Mouse (Mus musculus): Measurements from ENCODE around the gene Snx9.

Gene Snx9

DNA sequence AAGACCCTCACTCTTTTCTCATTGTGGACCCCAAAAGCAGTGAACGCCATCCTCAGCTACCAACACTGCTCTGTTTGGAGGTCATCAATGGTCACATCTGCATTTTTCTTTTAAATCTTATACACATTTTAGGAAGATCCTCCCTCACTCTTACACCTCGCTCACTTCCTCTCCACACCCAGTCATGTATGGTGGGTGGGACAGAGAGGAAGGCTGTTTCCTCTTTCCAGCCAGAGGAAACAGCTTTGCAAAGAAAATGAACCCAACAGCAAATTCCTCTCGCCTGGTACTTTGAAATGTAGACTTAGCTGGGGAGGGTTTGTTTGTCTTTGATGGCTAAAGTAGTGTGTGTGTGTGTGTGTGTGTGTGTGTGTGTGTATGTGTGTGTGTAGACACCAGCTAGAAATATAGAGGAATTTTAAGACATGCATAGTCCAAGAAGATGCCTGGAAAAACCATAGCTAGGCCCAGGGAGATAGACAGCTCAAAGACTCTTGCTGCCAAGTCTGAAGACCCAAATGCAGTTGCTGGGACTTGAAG, 33.2 kb upstream of the Snx9 start:
- DNase-seq = no peak

GRCm38 (mm10) chr17:5813863-5814640, 27.1 kb upstream of the Snx9 start:
- DNase-seq = no peak

GRCm38 (mm10) chr17:5814641-5814920, 26.5 kb upstream of the Snx9 start:
- DNase-seq = no peak

GRCm38 (mm10) chr17:5817871-5818270, 23.3 kb upstream of the Snx9 start:
- DNase-seq = no peak

- no peak for DNase-seq
Observed at GRCm38 (mm10) chr17:5819105-5819504, 22.0 kb upstream of the Snx9 start.

GRCm38 (mm10) chr17:5819799-5820201, 21.3 kb upstream of the Snx9 start:
- peak; percentile 43 for DNase-seq

DNA sequence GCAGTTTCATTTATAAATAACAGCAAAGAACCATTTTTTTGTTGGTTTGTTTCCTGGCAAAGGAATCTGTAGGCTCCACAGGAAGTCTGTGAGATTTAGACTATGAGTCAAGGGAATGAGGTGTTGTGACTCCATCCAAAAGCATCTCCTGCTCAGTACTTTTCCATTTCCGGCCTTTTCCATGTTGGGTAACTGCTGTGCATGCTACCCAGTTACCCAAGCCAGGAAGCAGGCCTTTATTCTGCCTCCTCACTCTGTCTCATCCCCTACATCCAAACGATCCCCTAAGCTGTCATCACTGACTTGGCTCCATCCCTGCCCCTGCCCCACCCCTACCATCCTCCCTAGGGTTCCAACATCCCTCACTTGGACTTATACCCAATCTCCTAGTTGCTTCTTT, 18.6 kb upstream of the Snx9 start:
- DNase-seq = no peak

GRCm38 (mm10) chr17:5823032-5823431, 18.1 kb upstream of the Snx9 start:
- DNase-seq = no peak

- DNase-seq = no peak
Observed at GRCm38 (mm10) chr17:5827836-5828582, 13.1 kb upstream of the Snx9 start.

DNA sequence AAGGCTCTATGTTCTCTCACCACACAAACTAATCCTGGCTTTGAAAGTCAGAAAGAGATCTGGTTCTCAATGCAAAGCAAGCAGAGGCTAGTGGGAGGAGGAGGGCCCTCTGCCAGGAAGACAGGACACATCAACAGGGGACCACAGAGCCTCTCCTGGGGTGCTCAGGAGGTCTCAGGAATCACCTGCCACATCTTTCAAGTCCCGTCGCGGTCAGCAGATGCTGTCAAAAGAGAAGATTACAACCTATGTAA, 12.6 kb upstream of the Snx9 start:
- no peak for DNase-seq

GRCm38 (mm10) chr17:5828944-5829343, 12.2 kb upstream of the Snx9 start:
- DNase-seq = no peak

DNA sequence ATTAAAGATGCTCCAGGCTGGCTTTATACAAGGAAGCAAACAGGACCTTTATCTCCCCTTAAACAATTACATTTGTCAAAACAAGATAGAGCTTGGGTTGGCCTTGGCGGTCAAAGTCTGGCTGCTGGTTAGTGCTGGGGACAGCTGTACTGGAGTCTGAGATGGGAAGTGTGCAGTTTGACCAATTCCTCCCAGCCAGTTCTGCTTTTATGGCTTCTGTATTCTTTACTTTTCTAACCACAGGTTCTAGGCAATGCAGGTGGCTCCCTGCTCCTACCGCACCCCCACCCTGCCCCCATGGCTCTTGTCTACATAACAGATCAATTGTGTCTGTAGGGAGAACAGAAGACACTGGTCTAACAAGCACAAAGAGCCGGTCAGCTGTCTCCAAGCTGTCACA, 11.2 kb upstream of the Snx9 start:
- no peak for DNase-seq

DNA sequence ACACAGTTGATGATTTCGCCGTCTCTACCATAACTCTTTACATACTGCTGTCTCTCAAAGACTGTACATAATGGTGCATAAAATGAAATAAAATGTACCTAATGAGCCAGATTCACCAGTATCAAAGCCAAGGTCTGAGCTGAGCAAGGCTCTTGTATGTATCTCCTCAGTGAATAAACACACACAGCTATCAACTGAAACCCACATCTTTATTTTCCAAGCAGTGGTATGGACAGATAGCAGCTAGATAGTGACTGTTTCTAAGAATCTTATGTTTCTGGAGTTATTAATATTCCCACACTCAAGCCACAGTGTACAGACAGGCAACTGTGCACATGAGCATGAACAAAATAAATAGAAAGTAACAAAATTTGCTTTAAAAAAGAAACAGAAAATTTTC, 10.7 kb upstream of the Snx9 start:
- DNase-seq = no peak

DNA sequence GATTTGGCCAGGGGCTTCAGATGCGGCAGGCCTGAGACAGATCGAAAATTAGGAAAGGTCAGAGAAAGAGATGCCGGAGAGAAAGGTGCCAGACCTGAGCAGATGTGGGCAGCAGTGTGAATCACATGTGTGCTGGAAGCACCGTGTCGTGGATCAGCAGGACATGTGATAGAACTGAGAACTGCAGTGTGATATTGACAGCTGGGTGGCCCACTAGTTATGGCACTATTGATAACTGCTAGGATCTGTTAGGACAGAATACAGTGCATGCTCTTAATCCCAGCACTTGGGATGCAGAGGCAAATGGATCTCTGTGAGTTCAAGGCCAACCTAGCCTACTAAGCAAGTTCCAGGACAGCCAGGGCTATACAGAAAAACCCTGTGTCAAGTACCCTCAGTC, 10.3 kb upstream of the Snx9 start:
- no peak for DNase-seq

DNA sequence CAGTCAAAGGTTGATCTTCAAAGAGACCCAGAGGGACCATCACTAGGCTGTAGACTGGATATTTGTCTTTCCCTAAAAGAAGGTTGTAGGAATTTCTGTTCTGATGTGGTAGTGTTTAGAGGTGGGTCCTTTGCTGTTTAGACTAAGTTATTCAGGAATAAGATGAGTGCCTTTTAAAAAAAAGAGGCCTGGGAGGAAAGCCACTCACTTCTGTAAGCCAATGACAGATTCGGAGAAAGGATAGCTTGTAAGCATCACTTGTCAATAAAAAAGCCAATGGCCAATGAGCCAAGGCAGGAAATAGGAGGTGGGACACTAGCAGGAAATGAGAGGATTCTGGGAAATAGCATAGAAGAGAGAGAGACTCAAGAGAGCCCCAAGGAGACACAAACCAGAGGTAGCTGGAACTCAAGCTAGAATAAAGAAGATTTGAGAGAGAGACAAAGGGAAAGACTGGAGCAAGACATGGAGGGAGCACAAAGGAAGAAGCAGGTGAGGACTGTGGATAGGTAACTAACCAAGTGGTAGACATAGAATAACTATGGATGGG, 9.8 kb upstream of the Snx9 start:
- no peak for DNase-seq

- DNase-seq = no peak
Observed at GRCm38 (mm10) chr17:5834166-5834565, 7.0 kb upstream of the Snx9 start.

DNA sequence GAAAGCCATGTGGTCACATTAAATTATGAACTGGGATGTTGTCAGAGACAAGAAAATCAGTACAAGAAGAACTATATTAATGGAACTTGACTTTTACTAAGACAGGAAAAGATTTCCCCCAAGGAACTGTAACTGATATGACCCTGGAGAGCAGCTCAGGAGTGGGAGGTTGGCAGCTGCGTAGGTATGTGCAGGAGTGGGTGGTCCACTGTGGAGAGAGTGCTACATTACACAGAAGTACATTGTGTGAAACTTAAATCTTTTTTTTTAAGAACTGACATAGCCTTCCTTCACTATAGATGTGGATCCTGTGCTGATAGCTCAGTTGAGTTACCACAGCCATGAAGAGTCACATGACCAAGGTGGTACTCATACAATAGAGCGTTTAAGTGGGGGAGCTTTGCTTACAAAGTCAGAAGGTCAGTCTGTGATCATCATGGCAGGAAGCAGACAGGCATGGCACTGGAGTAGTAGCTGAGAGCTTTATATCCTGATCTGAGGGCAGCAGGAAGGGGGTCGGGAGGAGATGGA, 6.3 kb upstream of the Snx9 start:
- no peak for DNase-seq

GRCm38 (mm10) chr17:5839549-5840240, 1.4 kb upstream of the Snx9 start:
- no peak for DNase-seq

DNA sequence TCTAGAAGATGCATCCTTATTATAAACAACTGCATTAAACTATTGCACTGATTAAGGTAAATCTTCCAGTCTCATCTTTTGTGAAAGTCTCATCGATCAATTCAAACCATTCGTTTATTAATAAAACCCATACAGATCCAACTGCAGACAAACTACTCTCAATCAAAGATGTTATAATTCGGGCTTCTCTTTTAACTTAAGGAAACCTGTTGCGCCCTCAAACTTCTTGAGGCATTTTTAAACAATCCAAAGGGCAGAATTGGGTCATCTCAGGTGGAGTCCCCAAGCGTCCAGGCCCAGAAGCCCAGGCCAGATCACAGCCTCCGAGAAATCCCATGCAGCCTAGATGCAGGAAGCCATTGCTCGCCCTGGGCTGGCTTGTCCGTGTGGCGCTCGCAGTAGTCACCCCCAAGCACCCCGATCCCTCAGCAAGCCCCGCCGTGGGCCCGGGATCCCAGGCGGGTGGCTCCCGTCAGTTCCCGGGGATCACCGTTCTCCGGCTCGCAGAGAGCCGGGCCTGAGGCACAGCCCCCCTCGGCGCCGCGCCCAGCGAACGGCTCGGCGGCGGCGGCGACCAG, 490 bp upstream of the Snx9 start:
- DNase-seq = peak; percentile 72

DNA sequence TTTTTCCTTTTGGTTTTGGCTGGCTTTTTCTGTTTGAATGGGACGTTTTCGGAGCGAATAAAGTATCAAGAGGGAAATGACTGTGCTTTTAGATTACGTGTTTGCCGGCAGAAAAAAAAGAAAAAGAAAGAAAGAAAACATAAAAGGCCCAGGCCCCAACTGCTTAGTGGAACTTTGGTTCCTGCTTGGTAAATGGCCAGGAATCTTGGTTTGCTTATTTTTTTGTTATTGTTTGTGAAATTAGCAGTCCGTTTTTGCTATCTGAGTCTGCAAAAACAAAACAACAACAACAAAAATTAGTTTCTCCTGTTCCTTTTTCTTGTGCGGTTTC, 779 bp downstream of the Snx9 start:
- no peak for DNase-seq

GRCm38 (mm10) chr17:5842988-5843640, 2.0 kb downstream of the Snx9 start:
- DNase-seq = peak; percentile 43

DNA sequence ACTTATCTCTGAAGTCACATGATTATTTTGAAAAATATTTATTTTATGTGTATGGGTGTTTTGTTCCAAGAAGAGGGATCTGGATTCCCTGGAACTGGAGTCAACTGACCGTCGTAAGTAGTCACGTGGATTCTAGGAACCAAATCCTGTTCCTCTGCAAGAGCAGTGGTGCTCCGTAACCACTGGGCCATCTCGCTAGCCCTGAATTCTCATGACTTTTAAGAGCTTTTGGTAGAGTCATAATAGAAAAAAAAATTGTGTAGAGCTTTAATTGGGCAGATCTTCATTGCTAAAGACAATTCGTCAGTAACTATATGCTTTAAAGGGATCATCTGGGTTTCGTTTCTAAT, 2.5 kb downstream of the Snx9 start:
- DNase-seq = no peak

DNA sequence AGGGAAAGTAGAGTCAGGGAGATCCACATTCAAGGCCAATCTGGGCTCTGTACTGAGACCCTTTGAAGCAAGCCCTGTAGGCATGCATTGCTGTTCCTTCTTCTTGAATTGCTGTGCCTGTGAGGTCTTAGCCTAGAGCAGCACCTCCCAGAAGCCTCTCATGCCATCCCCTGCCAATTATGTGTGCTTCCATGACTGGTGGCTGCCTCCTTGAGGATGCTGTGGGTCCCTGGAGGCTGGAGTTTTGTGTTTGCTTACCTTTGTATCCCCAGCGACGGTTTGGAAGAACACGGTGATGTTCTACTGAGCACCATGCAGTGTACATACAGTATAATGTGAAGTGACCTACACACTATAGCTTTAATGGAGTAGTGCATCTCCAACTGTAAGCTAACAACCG, 4.2 kb downstream of the Snx9 start:
- DNase-seq = no peak

All from kidney, adult 18-20 months (tissue).